Mouse (Mus musculus) forebrain, embryonic 15.5 days (tissue): ENCODE data around the gene Itsn1. TPM values are rescaled to one million over a fixed set of nuclear protein-coding genes. Genes with fewer than 3 reads are reported as not detected.

Experiments used
- ATAC-seq: fragments of 200-750 bp; cut with Nextera tagmentation; replicated peaks from 2 replicates; pipeline ENCODE4 v1.8.0; 2017; ENCODE audit warnings: mild to moderate bottlenecking, moderate TSS enrichment, moderate library complexity
- H3K27ac ChIP-seq: fragments of 300-500 bp; sonication (generic); replicated peaks from 2 replicates; pipeline ENCODE4 v1.5.1; 2015; ENCODE audit warnings: mild to moderate bottlenecking, inconsistent platforms
- H3K27me3 ChIP-seq: fragments of 300-500 bp; sonication (generic); 2 replicates; pipeline ENCODE4 v1.6.1; 2015; ENCODE audit warnings: inconsistent platforms
- H3K36me3 ChIP-seq: fragments of 300-500 bp; sonication (generic); 2 replicates; pipeline ENCODE4 v1.6.1; 2015; ENCODE audit warnings: mild to moderate bottlenecking, inconsistent platforms
- H3K4me1 ChIP-seq: fragments of 300-500 bp; sonication (generic); 2 replicates; pipeline ENCODE4 v1.6.1; 2015; ENCODE audit warnings: inconsistent platforms
- H3K4me2 ChIP-seq: fragments of 300-500 bp; sonication (generic); replicated peaks from 2 replicates; pipeline ENCODE4 v1.6.1; 2015; ENCODE audit warnings: mild to moderate bottlenecking, inconsistent platforms
- H3K4me3 ChIP-seq: fragments of 300-500 bp; sonication (generic); 2 replicates; pipeline ENCODE4 v1.5.1; 2015; ENCODE audit warnings: mild to moderate bottlenecking, inconsistent platforms
- H3K9ac ChIP-seq: fragments of 300-500 bp; sonication (generic); replicated peaks from 2 replicates; pipeline ENCODE4 v1.6.1; 2015; ENCODE audit warnings: mild to moderate bottlenecking, inconsistent platforms
- H3K9me3 ChIP-seq: fragments of 300-500 bp; sonication (generic); 2 replicates; pipeline ENCODE4 v1.6.1; 2016; ENCODE audit warnings: inconsistent platforms
- WGBS: fragments of 180-500 bp; shearing (Covaris S2); methylation state at CpG from one replicate; pipeline ENCODE4 v1.1.7; 2015; ENCODE audit warnings: mixed read lengths; 5-methylcytosine and 5-hydroxymethylcytosine counted together
- polyA plus RNA-seq: library from polyadenylated mRNA; unstranded; fragments of >200 nt; fragmentation: Nextera tagmentation; extraction: Ambion mirVana; gene quantifications from 2 replicates; pipeline ENCODE4 v1.2.1, GENCODE M21; 2015

Gene Itsn1
- polyA plus RNA-seq, 1 experiment from 2014 or later: 86.7 TPM

DNA sequence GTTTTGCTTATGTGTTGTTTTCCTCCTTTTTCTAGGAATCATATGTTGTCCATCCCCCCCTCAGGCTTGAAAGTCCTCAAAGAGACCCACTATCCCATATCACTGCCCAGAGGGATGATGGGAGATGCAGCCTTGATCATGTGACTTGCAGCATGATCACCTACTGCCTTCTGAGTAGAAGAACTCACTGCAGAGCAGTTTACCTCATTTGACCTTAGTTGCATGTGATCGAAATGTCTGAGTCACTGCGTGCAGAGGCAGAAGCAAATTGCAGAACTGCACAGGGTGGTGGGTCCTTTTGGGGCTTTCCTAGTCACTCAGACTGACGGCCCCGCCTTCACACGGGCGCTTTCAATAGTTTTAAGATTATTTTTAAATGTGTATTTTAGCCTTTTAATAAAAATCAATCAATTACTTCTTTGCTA, 141.1 kb downstream of the Itsn1 start:
- no peak overlapping the region for H3K4me3 ChIP-seq
- 95% methylated on average over 6 of the region's 6 CpGs for WGBS
- no peaks in the 10 kb centered on the region for H3K27me3 ChIP-seq
- H3K27ac ChIP-seq: no peak overlapping the region
- no peak overlapping the region for H3K9ac ChIP-seq
- H3K36me3 ChIP-seq: peaks cover 49% of the 10 kb centered on the region
- H3K9me3 ChIP-seq: no peaks in the 10 kb centered on the region
- no peak overlapping the region for H3K4me2 ChIP-seq
- H3K4me1 ChIP-seq: 0 out of 2 replicates have a peak, but pooled peaks cover under 1% of the 10 kb centered on the region
- ATAC-seq: no peak

DNA sequence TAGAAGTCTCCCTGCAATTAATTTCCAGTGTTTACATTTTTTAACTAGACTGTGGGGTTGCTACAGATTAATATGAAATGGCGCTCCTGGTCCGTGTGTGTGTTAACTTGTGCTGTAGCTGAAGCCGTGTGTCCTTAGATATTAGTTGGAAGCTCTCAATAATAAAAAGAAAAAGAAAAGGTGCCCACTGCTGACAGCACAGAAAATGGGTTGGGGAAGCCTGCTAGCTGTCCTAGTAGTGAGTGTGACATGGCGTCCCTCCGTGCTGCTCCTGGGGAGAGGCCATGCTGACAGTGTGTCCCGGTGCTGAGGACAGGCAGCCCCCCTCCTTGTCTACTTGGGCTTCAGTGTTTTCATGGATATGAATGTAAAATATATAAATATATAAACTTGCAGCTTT, 142.1 kb downstream of the Itsn1 start:
- ATAC-seq: no peak
- 95% methylated on average over 6 of the region's 6 CpGs for WGBS
- peaks cover 8% of the 10 kb centered on the region; the same call in 1 of the 2 replicates for H3K4me1 ChIP-seq
- no peak overlapping the region for H3K4me3 ChIP-seq
- no peak overlapping the region for H3K27ac ChIP-seq
- H3K36me3 ChIP-seq: peaks cover 43% of the 10 kb centered on the region
- no peaks in the 10 kb centered on the region for H3K9me3 ChIP-seq
- H3K4me2 ChIP-seq: no peak overlapping the region
- no peak overlapping the region for H3K9ac ChIP-seq
- H3K27me3 ChIP-seq: no peaks in the 10 kb centered on the region

DNA sequence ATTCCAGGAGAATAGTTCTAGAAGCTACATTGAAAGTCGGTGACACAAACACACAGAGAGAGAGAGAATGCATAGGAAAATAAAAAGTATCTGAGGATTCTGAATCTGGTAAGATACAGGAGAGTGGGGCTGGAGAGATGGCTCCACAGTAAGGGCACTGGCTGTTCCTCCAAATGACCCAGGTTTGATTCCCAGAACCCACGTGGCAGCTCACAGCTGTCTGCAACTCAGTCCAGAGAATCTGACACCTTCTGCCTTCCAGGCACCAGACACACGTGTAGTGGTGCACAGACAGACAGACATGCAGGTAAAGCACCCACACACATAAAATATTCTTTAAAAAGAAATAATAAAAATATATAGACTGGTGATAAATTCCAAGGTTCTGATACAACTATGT, 144.6 kb downstream of the Itsn1 start:
- ATAC-seq: no peak
- Histone ChIP-seq H3K4me3 (no peak overlapping the region), H3K4me1 (peaks cover 8% of the 10 kb centered on the region; the same call in 1 of the 2 replicates), H3K9ac (no peak overlapping the region), H3K4me2 (no peak overlapping the region), H3K9me3 (no peaks in the 10 kb centered on the region), H3K27me3 (no peaks in the 10 kb centered on the region), H3K27ac (no peak overlapping the region), H3K36me3 (peaks cover 33% of the 10 kb centered on the region)
- WGBS: 86% methylated on average over 3 of the region's 3 CpGs

DNA sequence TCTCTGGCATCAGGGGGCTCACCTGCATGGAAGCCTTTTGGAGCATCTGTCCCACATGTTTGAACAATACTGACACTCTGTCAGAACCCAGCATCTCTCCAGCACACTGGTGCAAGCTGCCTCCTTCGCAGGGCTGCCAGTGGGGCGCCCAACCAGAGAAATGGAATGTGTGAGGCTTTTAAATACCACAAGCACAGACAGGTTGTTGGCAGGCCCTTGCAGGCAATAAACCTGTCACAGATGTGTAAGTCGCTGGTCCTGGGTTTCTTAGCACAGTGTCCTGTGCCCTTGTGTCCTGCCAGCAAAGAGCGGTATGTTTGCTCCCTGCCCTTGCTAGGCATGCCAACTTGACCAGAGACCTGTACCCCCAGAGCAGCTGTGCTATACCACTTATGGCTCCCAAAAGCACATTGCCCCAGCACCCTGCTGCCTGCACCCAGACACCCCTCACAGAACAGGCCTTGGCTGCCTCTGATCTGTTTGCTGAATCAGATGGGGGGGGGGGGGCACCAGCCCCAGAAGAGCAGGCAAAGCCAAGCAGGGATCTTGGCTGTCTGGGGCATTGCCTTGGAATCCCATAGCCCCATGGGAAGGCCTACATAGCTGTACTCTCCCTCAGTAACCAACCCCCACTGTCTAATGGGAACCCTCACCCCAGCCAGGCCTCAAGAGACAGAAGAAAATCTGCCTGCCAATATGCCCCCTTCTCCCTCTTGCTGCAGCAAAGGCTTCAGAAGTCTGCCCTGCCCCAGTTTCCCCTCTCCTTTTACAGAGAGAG, 146.7 kb downstream of the Itsn1 start:
- no peak overlapping the region for H3K9ac ChIP-seq
- no peaks in the 10 kb centered on the region for H3K9me3 ChIP-seq
- peaks cover 27% of the 10 kb centered on the region; the same call in 1 of the 2 replicates for H3K36me3 ChIP-seq
- H3K27me3 ChIP-seq: no peaks in the 10 kb centered on the region
- H3K4me1 ChIP-seq: peaks cover 8% of the 10 kb centered on the region; the same call in 1 of the 2 replicates
- WGBS: 73% methylated on average over 4 of the region's 4 CpGs
- no peak overlapping the region for H3K4me3 ChIP-seq
- peak overlapping the region; percentile 58 for H3K27ac ChIP-seq
- H3K4me2 ChIP-seq: no peak overlapping the region
- ATAC-seq: peak; percentile 20; the same call in 1 of the 2 replicates

DNA sequence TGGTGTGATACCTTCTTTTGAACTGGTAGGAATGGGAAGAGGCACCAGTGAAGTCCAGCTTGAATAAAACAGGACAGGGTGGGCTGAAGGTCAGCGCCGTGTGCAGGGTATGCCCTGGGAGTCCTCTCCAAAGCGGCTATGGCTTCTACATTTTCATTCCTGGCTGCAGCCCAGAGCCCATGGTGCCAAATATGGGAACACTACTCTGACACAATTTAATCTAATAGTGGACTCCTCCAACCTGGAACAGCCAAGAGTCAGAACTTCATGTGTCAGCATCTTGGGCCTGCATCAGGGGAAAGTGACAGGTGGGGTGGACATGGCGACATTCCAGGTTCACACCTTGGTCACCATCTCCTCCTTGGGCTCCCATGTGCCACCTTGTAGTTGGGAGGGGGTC, 147.4 kb downstream of the Itsn1 start:
- WGBS: 91% methylated on average over 4 of the region's 4 CpGs
- Histone ChIP-seq H3K27me3 (no peaks in the 10 kb centered on the region), H3K9ac (no peak overlapping the region), H3K27ac (no peak overlapping the region), H3K36me3 (peaks cover 24% of the 10 kb centered on the region; the same call in 1 of the 2 replicates), H3K4me3 (no peak overlapping the region), H3K4me1 (peaks cover 8% of the 10 kb centered on the region; the same call in 1 of the 2 replicates), H3K9me3 (no peaks in the 10 kb centered on the region), H3K4me2 (no peak overlapping the region)
- ATAC-seq: no peak

DNA sequence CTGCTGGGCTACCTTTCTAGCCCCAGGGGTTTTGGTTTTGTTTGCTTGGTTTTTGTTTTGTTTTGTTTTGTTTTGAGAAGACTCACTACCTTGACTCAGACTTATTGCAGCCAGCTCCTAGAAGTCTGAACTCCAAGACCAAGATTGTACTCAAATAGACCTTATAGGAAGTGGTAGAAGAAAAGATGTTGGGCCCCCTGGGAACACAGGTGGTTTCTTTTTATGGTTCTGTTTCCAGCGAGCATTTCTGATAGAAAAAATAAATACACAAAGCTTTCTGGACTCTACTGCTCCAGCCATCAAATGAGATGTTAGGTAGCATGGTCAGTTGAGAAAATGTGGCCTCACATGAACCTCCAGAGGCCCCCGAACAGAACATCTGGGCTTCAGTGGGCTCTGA, 150.0 kb downstream of the Itsn1 start:
- Histone ChIP-seq H3K27me3 (no peaks in the 10 kb centered on the region), H3K4me3 (no peak overlapping the region), H3K9ac (no peak overlapping the region), H3K27ac (no peak overlapping the region), H3K9me3 (no peaks in the 10 kb centered on the region), H3K4me1 (peaks cover 8% of the 10 kb centered on the region; the same call in 1 of the 2 replicates), H3K4me2 (no peak overlapping the region), H3K36me3 (peaks cover 15% of the 10 kb centered on the region; the same call in 1 of the 2 replicates)
- no peak for ATAC-seq
- WGBS: 88% methylated on average over 2 of the region's 2 CpGs

DNA sequence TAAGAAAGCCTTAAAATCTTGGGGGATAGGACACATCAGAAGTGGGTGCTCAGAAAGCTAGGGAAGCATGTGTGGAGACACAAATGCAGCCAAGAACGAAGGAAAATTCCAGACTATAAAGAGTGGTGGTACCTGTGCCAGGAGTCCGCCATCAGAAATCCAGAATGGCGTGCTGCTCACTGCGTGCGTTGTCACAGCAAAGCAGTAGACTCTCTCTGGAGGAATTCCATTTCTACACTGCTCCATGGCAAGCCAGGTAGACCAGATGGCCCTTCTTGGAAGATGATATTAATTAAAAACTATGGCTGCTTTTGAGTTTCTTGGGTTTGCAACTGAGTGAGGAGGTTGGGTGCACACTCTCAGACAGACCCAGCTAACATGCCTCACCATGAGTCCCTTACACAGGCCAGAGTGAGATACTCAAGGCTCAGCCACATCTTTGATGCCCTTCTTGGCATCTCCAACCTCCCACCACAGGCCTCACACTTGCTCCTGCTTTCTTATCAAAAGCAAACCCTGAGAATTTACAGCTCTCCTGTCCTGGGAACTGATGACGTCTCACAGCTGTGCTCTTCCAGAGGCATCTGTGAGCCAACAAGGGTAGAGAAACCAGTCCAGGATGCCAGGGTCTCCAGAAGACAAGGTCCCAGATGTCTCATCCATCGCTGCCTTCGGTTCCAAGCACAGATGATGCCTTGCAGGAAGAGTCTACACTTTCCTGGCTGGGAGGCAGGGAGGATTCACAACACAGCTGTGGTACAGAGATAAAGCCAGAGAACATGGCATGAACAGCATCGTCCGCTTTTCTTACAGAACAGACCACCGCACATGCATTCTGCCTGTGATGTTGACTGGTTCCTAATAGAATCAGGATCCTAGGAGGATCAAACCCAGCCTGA, 152.0 kb downstream of the Itsn1 start:
- H3K4me1 ChIP-seq: peaks cover 8% of the 10 kb centered on the region; the same call in 1 of the 2 replicates
- H3K4me2 ChIP-seq: no peak overlapping the region
- peaks cover 15% of the 10 kb centered on the region; the same call in 1 of the 2 replicates for H3K36me3 ChIP-seq
- H3K9ac ChIP-seq: no peak overlapping the region
- no peak overlapping the region for H3K4me3 ChIP-seq
- no peaks in the 10 kb centered on the region for H3K9me3 ChIP-seq
- peak overlapping the region; percentile 47 for H3K27ac ChIP-seq
- no peak for ATAC-seq
- H3K27me3 ChIP-seq: no peaks in the 10 kb centered on the region
- 86% methylated on average over 11 of the region's 11 CpGs for WGBS

DNA sequence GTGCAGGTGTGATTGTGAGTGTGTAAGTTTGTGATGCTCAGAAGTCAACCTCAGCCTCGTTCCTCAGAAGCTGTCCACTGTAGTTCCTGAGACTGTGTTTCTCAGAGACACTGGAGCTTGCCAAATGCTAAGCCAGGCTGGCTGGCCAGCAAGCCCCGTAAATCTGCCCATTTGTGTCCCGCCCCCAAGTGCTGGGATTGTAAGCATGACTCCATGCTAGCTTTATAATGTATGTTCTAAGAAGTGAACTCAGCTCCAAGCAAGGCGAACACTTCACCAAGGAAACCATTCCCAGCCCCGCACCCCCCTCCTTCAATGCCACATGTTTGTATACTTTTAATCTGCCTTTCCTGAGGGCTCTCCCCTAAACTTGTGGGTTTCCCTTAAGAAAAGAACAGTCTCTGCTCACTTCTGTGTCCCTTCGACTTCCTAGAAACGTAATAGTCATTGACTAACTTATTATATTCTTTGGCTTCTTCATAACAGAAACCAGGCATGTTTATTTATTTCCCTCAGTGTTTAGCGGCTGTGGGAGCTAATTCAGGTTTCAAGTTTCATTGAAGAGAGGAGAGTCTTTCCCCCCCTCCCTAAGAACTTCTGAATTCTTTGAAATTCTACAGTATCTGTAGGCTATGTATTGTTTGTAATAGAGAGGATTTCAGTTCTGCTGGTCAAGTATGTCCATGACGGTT, 153.2 kb downstream of the Itsn1 start:
- no peak overlapping the region for H3K4me2 ChIP-seq
- no peaks in the 10 kb centered on the region for H3K9me3 ChIP-seq
- no peak overlapping the region for H3K4me3 ChIP-seq
- H3K4me1 ChIP-seq: peaks cover 8% of the 10 kb centered on the region; the same call in 1 of the 2 replicates
- H3K9ac ChIP-seq: no peak overlapping the region
- H3K36me3 ChIP-seq: peaks cover 15% of the 10 kb centered on the region; the same call in 1 of the 2 replicates
- WGBS: 80% methylated on average over 9 of the region's 9 CpGs
- H3K27ac ChIP-seq: peak overlapping the region; percentile 47
- H3K27me3 ChIP-seq: no peaks in the 10 kb centered on the region
- ATAC-seq: no peak

DNA sequence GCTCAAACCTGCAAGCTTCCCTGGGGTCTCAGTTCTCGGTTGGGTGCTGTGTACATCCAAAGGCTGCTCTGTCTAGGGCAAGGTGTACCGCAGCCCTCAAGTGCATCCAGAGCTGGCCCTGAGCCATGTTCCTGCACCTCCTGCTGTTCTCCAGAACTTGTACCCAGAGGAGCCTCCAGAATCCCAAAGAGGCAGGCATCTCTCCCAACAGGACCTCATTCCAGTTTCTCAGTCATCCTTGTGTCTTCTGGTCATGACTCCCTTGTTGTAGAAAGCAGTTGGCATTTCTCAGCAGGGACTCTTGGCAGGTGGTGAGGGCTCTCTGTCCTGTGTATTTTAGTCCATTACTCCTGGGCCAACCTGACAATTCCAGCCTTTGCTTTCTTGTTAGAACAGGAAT, 154.6 kb downstream of the Itsn1 start:
- H3K4me3 ChIP-seq: no peak overlapping the region
- no peak for ATAC-seq
- WGBS: 92% methylated on average over 2 of the region's 2 CpGs
- no peak overlapping the region for H3K4me2 ChIP-seq
- H3K36me3 ChIP-seq: peaks cover 20% of the 10 kb centered on the region; the same call in 1 of the 2 replicates
- no peak overlapping the region for H3K9ac ChIP-seq
- H3K9me3 ChIP-seq: no peaks in the 10 kb centered on the region
- H3K27ac ChIP-seq: peak overlapping the region; percentile 43; the same call in 1 of the 2 replicates
- no peaks in the 10 kb centered on the region for H3K27me3 ChIP-seq
- peaks cover 8% of the 10 kb centered on the region; the same call in 1 of the 2 replicates for H3K4me1 ChIP-seq

DNA sequence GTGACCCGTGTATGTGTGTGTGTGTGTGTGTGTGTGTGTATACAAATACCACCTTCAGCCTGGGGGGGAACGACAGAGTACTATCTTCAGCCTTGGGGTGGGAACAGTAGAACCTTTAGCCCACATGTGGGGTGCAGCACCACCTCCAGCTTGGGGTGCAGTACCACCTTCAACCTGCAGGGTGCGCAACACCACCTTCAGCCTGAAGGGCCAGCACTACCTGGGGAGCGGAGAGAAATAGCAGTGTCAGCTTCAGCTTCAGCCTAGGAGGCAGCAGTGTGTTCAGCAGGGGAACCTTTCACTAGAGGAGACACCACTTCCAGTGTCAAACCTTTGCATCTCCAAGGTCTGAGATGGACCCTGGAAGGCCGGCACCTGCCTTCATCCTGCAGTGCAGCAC, 155.1 kb downstream of the Itsn1 start:
- no peak for ATAC-seq
- Histone ChIP-seq H3K4me3 (no peak overlapping the region), H3K4me1 (peaks cover 8% of the 10 kb centered on the region; the same call in 1 of the 2 replicates), H3K36me3 (peaks cover 20% of the 10 kb centered on the region; the same call in 1 of the 2 replicates), H3K9me3 (no peaks in the 10 kb centered on the region), H3K27ac (no peak overlapping the region), H3K4me2 (no peak overlapping the region), H3K27me3 (no peaks in the 10 kb centered on the region), H3K9ac (no peak overlapping the region)
- 67% methylated on average over 5 of the region's 5 CpGs for WGBS

DNA sequence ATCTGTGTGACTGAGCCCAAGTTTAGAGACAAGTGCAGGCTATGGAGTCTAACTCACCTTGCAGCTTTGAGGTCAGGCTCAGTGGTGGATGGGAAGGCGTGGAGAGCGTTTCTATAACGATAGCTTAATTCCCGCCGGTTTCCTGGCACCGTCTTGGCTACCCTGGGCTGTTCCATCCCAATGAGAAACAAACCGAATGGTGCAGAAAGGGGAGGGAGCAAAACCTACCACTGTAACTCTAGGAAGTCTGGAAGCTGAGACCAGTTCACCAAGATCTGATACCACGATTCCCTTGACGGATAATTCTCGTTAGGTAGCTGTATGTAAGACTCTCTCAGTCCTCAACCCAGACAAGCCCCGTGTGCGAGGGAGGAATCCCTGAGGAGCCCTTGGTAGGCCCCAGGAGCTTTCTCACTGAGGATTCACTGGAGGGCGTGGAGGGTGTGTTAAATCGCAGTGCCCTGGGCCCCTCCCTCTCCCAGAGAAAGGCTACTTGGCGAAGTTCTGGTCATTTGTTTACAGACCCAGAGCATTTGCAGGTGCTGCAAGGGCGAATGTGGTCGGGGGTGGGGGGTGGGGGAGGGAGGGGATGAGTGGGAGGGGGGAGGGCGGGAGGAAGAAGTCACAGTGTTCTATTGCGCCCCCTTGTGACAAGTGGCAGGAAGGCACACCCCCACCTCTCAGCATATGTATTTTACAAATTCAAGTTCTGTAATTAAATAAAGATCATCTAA, 156.5 kb downstream of the Itsn1 start:
- Histone ChIP-seq H3K27ac (peak overlapping the region; percentile 17; the same call in 1 of the 2 replicates), H3K9ac (no peak overlapping the region), H3K4me1 (peaks cover 16% of the 10 kb centered on the region; the same call in 1 of the 2 replicates), H3K27me3 (no peaks in the 10 kb centered on the region), H3K4me3 (no peak overlapping the region), H3K4me2 (0 out of 2 replicates have a peak overlapping the region, but pooled peaks have one; percentile 2), H3K9me3 (no peaks in the 10 kb centered on the region), H3K36me3 (0 out of 2 replicates have a peak, but pooled peaks cover 8% of the 10 kb centered on the region)
- WGBS: 8% methylated on average over 18 of the region's 19 CpGs
- ATAC-seq: 0 out of 2 replicates have a peak, but pooled peaks have one; percentile 35
